Mouse (Mus musculus) liver, embryonic 16.5 days (tissue): ENCODE measurements at regions not wholly inside any gene's neighbourhood (a gene's known extent, or its start where the extent isn't known, plus 50 kb on each side); places are given as distances from the start of the nearest gene placed in this dataset.
"Not testable (repeated sequence)": the region's sequence is repeated elsewhere in the genome, so short reads cannot be mapped to it uniquely, and the experiment has no call there.

Source experiments
- ATAC-seq: fragments of 200-750 bp; cut with Nextera tagmentation; 2 replicates; pipeline ENCODE4 v1.8.0; 2017; ENCODE audit warnings: low read depth, mild to moderate bottlenecking, moderate number of reproducible peaks, moderate library complexity
- H3K27ac ChIP-seq: fragments of 300-500 bp; sonication (generic); 2 replicates; pipeline ENCODE4 v1.5.1; 2014; ENCODE audit warnings: mild to moderate bottlenecking, low read length
- H3K27me3 ChIP-seq: fragments of 300-500 bp; sonication (generic); 2 replicates; pipeline ENCODE4 v1.6.1; 2014; ENCODE audit warnings: low read depth, low read length, mixed read lengths; ENCODE audit not compliant: control insufficient read depth, insufficient read depth
- H3K36me3 ChIP-seq: fragments of 300-500 bp; sonication (generic); 2 replicates; pipeline ENCODE4 v1.6.1; 2014; ENCODE audit warnings: mild to moderate bottlenecking; ENCODE audit not compliant: control insufficient read depth, insufficient read depth
- H3K4me1 ChIP-seq: fragments of 300-500 bp; sonication (generic); 2 replicates; pipeline ENCODE4 v1.6.1; 2014; ENCODE audit warnings: low read depth, low read length, mixed read lengths; ENCODE audit not compliant: control insufficient read depth
- H3K4me2 ChIP-seq: fragments of 300-500 bp; sonication (generic); 2 replicates; pipeline ENCODE4 v1.6.1; 2014; ENCODE audit warnings: low read depth, low read length, mixed read lengths
- H3K4me3 ChIP-seq: fragments of 300-500 bp; sonication (generic); 2 replicates; pipeline ENCODE4 v1.5.1; 2014; ENCODE audit warnings: low read depth, mild to moderate bottlenecking, low read length
- H3K9ac ChIP-seq: fragments of 300-500 bp; sonication (generic); 2 replicates; pipeline ENCODE4 v1.6.1; 2014; ENCODE audit warnings: low read depth, low read length
- H3K9me3 ChIP-seq: fragments of 300-500 bp; sonication (generic); replicated peaks from 2 replicates; pipeline ENCODE4 v1.6.1; 2016; ENCODE audit warnings: low read length; ENCODE audit not compliant: control insufficient read depth
- WGBS: fragments of 180-500 bp; shearing (Covaris S2); extraction: QIAGEN DNeasy Blood & Tissue Kit; methylation state at CpG from one replicate; pipeline ENCODE4 v1.1.7; 2014; ENCODE audit not compliant: insufficient replicate concordance; 5-methylcytosine and 5-hydroxymethylcytosine counted together

GRCm38 (mm10) chr3:40297120-40297519, 234.0 kb upstream of the Intu start:
- Histone ChIP-seq H3K4me3 (no peak overlapping the region), H3K4me1 (no peaks in the 10 kb centered on the region), H3K27ac (no peak overlapping the region), H3K9me3 (no peaks in the 10 kb centered on the region), H3K4me2 (no peak overlapping the region), H3K9ac (no peak overlapping the region), H3K27me3 (no peaks in the 10 kb centered on the region), H3K36me3 (no peaks in the 10 kb centered on the region)
- no peak for ATAC-seq

- no peak overlapping the region for H3K4me3 ChIP-seq
- no peak overlapping the region for H3K27ac ChIP-seq
- no peaks in the 10 kb centered on the region for H3K27me3 ChIP-seq
- no peak for ATAC-seq
- H3K4me2 ChIP-seq, result no peak overlapping the region
- 74% methylated on average over 5 of the region's 5 CpGs for WGBS
- H3K9me3 ChIP-seq, result no peaks in the 10 kb centered on the region
- no peaks in the 10 kb centered on the region for H3K36me3 ChIP-seq
- no peaks in the 10 kb centered on the region for H3K4me1 ChIP-seq
- H3K9ac ChIP-seq, result no peak overlapping the region
Observed at GRCm38 (mm10) chr3:40320319-40320718, 210.8 kb upstream of the Intu start.

- Histone ChIP-seq H3K36me3 (no peaks in the 10 kb centered on the region), H3K9ac (no peak overlapping the region), H3K27ac (no peak overlapping the region), H3K4me3 (no peak overlapping the region), H3K4me2 (no peak overlapping the region), H3K4me1 (no peaks in the 10 kb centered on the region), H3K27me3 (no peaks in the 10 kb centered on the region), H3K9me3 (no peaks in the 10 kb centered on the region)
- no peak for ATAC-seq
- 70% methylated on average over 22 of the region's 22 CpGs for WGBS
Observed at GRCm38 (mm10) chr3:40325872-40326803, 204.9 kb upstream of the Intu start.

- 62% methylated on average over 5 of the region's 5 CpGs for WGBS
- H3K9ac ChIP-seq, result no peak overlapping the region
- H3K27me3 ChIP-seq, result no peaks in the 10 kb centered on the region
- no peak overlapping the region for H3K4me2 ChIP-seq
- no peaks in the 10 kb centered on the region for H3K9me3 ChIP-seq
- no peak for ATAC-seq
- no peak overlapping the region for H3K4me3 ChIP-seq
- no peak overlapping the region for H3K27ac ChIP-seq
- H3K36me3 ChIP-seq, result no peaks in the 10 kb centered on the region
- no peaks in the 10 kb centered on the region for H3K4me1 ChIP-seq
Observed at GRCm38 (mm10) chr3:40339492-40340030, 191.5 kb upstream of the Intu start.

- Histone ChIP-seq H3K27ac (no peak overlapping the region), H3K4me2 (no peak overlapping the region), H3K9me3 (no peaks in the 10 kb centered on the region), H3K9ac (no peak overlapping the region), H3K36me3 (no peaks in the 10 kb centered on the region), H3K27me3 (no peaks in the 10 kb centered on the region), H3K4me3 (no peak overlapping the region), H3K4me1 (no peaks in the 10 kb centered on the region)
- WGBS, result 65% methylated on average over 4 of the region's 4 CpGs
- ATAC-seq, result no peak
Observed at GRCm38 (mm10) chr3:40355103-40355502, 176.0 kb upstream of the Intu start.

- WGBS, result 64% methylated on average over 4 of the region's 4 CpGs
Observed at GRCm38 (mm10) chr3:40368421-40368820, 162.7 kb upstream of the Intu start.

GRCm38 (mm10) chr3:40371411-40371810, 159.7 kb upstream of the Intu start:
- 49% methylated on average over 7 of the region's 7 CpGs for WGBS
- Histone ChIP-seq H3K9ac (no peak overlapping the region), H3K27ac (no peak overlapping the region), H3K9me3 (no peaks in the 10 kb centered on the region), H3K4me1 (no peaks in the 10 kb centered on the region), H3K4me2 (no peak overlapping the region), H3K27me3 (no peaks in the 10 kb centered on the region), H3K36me3 (no peaks in the 10 kb centered on the region), H3K4me3 (no peak overlapping the region)
- ATAC-seq, result no peak

More at GRCm38 (mm10) chr3:40368421-40368820, 162.7 kb upstream of the Intu start:
- no peak overlapping the region for H3K9ac ChIP-seq
- H3K9me3 ChIP-seq, result no peaks in the 10 kb centered on the region
- H3K4me3 ChIP-seq, result no peak overlapping the region
- no peak overlapping the region for H3K27ac ChIP-seq
- H3K36me3 ChIP-seq, result no peaks in the 10 kb centered on the region
- H3K4me2 ChIP-seq, result no peak overlapping the region
- no peaks in the 10 kb centered on the region for H3K27me3 ChIP-seq
- no peaks in the 10 kb centered on the region for H3K4me1 ChIP-seq
- ATAC-seq, result no peak

GRCm38 (mm10) chr3:40376220-40376619, 154.9 kb upstream of the Intu start:
- not testable (repeated sequence) for H3K4me3 ChIP-seq, H3K36me3 ChIP-seq, H3K4me1 ChIP-seq, H3K27me3 ChIP-seq, H3K27ac ChIP-seq, H3K9me3 ChIP-seq, ATAC-seq, H3K9ac ChIP-seq, H3K4me2 ChIP-seq

- 57% methylated on average over 7 of the region's 7 CpGs for WGBS
Observed at GRCm38 (mm10) chr3:40377416-40377815, 153.7 kb upstream of the Intu start.

More at GRCm38 (mm10) chr3:40377416-40377815, 153.7 kb upstream of the Intu start:
- H3K4me2 ChIP-seq, result no peak overlapping the region
- no peaks in the 10 kb centered on the region for H3K27me3 ChIP-seq
- H3K9me3 ChIP-seq, result no peaks in the 10 kb centered on the region
- ATAC-seq, result no peak
- no peak overlapping the region for H3K9ac ChIP-seq
- no peak overlapping the region for H3K4me3 ChIP-seq
- H3K4me1 ChIP-seq, result no peaks in the 10 kb centered on the region
- H3K27ac ChIP-seq, result no peak overlapping the region
- no peaks in the 10 kb centered on the region for H3K36me3 ChIP-seq
